ENCODE assay signal across 9 mouse cellular contexts in the genomic region with DNA sequence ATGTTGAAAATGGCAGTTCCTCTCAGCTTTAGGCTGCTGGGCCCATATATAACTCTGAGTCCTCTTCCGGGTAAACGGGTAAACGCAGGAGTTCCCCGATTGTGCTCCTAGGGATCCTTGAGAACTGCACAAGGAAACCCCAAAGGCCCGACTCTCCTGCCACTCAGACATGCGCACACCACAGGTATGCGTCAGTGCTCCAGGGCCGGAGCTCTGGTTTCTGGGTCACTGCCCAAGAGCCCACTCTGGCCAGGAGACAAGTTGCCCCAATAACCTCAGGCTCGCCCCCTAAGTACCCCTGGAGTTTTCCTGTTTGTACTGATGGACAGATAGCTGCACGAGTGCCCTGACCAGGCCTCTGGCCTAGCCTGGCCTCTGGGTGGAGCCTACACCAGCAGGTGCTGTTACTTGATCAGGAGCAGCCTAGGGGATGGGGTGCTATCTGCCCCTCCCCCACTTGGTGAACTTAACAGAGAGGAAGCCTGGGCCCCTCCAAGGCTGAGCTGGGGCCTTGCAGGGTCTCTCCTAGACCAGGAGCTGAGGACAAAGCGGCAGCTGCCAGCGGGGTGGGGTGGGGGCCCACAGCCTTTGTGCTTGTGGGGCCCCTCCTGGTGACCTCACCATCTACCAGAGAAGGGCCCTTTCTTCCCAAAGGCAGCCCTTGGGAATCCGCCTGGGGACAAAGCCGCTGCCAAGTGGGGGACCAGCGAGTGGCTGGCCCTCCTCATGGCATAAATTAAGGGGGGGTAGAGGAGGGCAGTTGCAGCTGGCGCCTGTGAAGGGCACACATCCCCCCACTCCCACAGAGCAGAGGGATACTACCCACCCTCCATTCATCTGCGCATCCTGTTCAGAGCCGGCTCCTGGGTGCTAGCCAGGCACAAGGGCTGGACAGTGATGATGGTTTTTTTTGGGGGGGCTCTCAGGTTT. TPM values are rescaled to one million over a fixed set of nuclear protein-coding genes. Genes with fewer than 3 reads are reported as not detected.
DNase-seq lines count a peak whose midpoint lies in the region; ATAC-seq and TF ChIP-seq lines count a peak whose summit lies in the region.
"Had no signal": no experiment of that assay in that cellular context is flagged by ENCODE, and none has a peak within 500 bp of the region (broad histone marks: within the 10 kb centered on the region; RNA-seq: fewer than 3 reads in every experiment).

No protein-coding gene starts in this region.

- peak overlapping the region; percentile 82 for H3K27ac ChIP-seq in heart, embryonic 10.5 days
- H3K27ac ChIP-seq in forebrain, embryonic 13.5 days = peak overlapping the region; percentile 99
- H3K27ac ChIP-seq in layer of hippocampus, adult 2 months = peak overlapping the region; percentile 94
- peak overlapping the region; percentile 78 for H3K27ac ChIP-seq in stomach, postnatal 0 days (replicated peaks)

- H3K36me3 ChIP-seq in heart, embryonic 10.5 days = no peaks in the 10 kb centered on the region
- no peaks in the 10 kb centered on the region for H3K36me3 ChIP-seq in forebrain, embryonic 13.5 days (ENCODE audit: poor library complexity, severe bottlenecking)
- no peaks in the 10 kb centered on the region for H3K36me3 ChIP-seq in stomach, postnatal 0 days (ENCODE audit: control insufficient read depth, insufficient read depth, low read length)

- WGBS in heart, embryonic 10.5 days = 47% methylated on average over 18 of the region's 18 CpGs
- WGBS in forebrain, embryonic 13.5 days = 5% methylated on average over 18 of the region's 18 CpGs
- WGBS in stomach, postnatal 0 days = 54% methylated on average over 18 of the region's 18 CpGs

- no peak for TF ChIP-seq POLR2A in brain, embryonic 14.5 days (IDR thresholded peaks at IDR 0.05; ENCODE audit: borderline replicate concordance, extremely low read depth, insufficient read depth, insufficient read length, poor library complexity, severe bottlenecking)

- TF ChIP-seq EP300 in stomach, postnatal 0 days (optimal IDR thresholded peaks at IDR 0.05) = no peak

- no peak for DNase-seq in heart, embryonic 10.5 days (ENCODE audit: low spot score)
- no peak for DNase-seq in heart, adult 11 months
- DNase-seq in brain, embryonic 14.5 days (ENCODE audit: low read depth) = peak; percentile 98
- peak; percentile 76 to 88 for DNase-seq in layer of hippocampus, adult 2 months (ENCODE audit: low spot score in 2 of 2)
- DNase-seq in mesoderm, embryonic 11.5 days (ENCODE audit: low read depth, low spot score) = peak; percentile 78
- DNase-seq in stomach, postnatal 0 days (ENCODE audit: low spot score) = no peak

- TF ChIP-seq CTCF in brain, embryonic 14.5 days (IDR thresholded peaks at IDR 0.05; ENCODE audit: borderline replicate concordance, extremely low read depth, insufficient read depth, insufficient read length) = no peak
- no peak for TF ChIP-seq CTCF in layer of hippocampus, adult 2 months (conservative IDR thresholded peaks at IDR 0.05)
- no peak for TF ChIP-seq CTCF in stomach, postnatal 0 days (IDR thresholded peaks at IDR 0.05; ENCODE audit: low read depth)

- H3K9me3 ChIP-seq in heart, embryonic 10.5 days = no peaks in the 10 kb centered on the region
- H3K9me3 ChIP-seq in forebrain, embryonic 13.5 days (replicated peaks) = no peaks in the 10 kb centered on the region
- no peaks in the 10 kb centered on the region for H3K9me3 ChIP-seq in stomach, postnatal 0 days (ENCODE audit: control insufficient read depth, low read length)

- H3K9ac ChIP-seq in forebrain, embryonic 13.5 days = peak overlapping the region; percentile 56
- peak overlapping the region; percentile 27; the same call in 1 of the 2 replicates for H3K9ac ChIP-seq in stomach, postnatal 0 days (ENCODE audit: low read length)

- peak overlapping the region; percentile 43 for H3K4me2 ChIP-seq in forebrain, embryonic 13.5 days
- H3K4me2 ChIP-seq in stomach, postnatal 0 days (replicated peaks; ENCODE audit: low read depth) = 0 out of 2 replicates have a peak overlapping the region, but pooled peaks have one; percentile 5

- H3K4me1 ChIP-seq in heart, embryonic 10.5 days = peaks cover 73% of the 10 kb centered on the region
- H3K4me1 ChIP-seq in forebrain, embryonic 13.5 days = peaks cover 70% of the 10 kb centered on the region
- peaks cover 7% of the 10 kb centered on the region for H3K4me1 ChIP-seq in stomach, postnatal 0 days (replicated peaks; ENCODE audit: control insufficient read depth, insufficient read depth)

- no peaks in the 10 kb centered on the region for H3K27me3 ChIP-seq in heart, embryonic 10.5 days (ENCODE audit: insufficient read depth, poor library complexity, severe bottlenecking)
- no peaks in the 10 kb centered on the region for H3K27me3 ChIP-seq in forebrain, embryonic 13.5 days
- no peaks in the 10 kb centered on the region for H3K27me3 ChIP-seq in stomach, postnatal 0 days (ENCODE audit: control insufficient read depth, insufficient read depth, low read length)
- H3K27me3 ChIP-seq: CH12.LX had no signal

- 0 out of 2 replicates have a peak overlapping the region, but pooled peaks have one; percentile 10 for H3K4me3 ChIP-seq in heart, embryonic 10.5 days
- 0 out of 2 replicates have a peak overlapping the region, but pooled peaks have one; percentile 9 for H3K4me3 ChIP-seq in forebrain, embryonic 13.5 days
- no peak overlapping the region; the same call in 1 of the 2 replicates for H3K4me3 ChIP-seq in layer of hippocampus, adult 2 months
- no peak overlapping the region for H3K4me3 ChIP-seq in stomach, postnatal 0 days (ENCODE audit: low read depth, low read length)

- peak; percentile 88 for ATAC-seq in forebrain, embryonic 13.5 days
- ATAC-seq in stomach, postnatal 0 days (ENCODE audit: low FRiP score, low TSS enrichment) = no peak
- no peak for ATAC-seq in monocyte, adult 5-6 weeks (replicated peaks; ENCODE audit: insufficient number of reproducible peaks, low FRiP score, low TSS enrichment, poor library complexity, severe bottlenecking)

RNA-seq across cellular contexts. Expression of gene Trmt61a, which starts 15.7 kb away (rescaled TPM):
- polyA plus RNA-seq in heart, embryonic 10.5 days (2016; fragmentation: Nextera tagmentation; extraction: Ambion mirVana) = 12.7 and 18.9 TPM in 2 replicates
- 21.9 and 27.9 TPM in 2 replicates for polyA plus RNA-seq in brain, embryonic 14.5 days (2012; rRNA removed)
- polyA plus RNA-seq in forebrain, embryonic 13.5 days (2015; fragmentation: Nextera tagmentation; extraction: Ambion mirVana) = 10.7 and 12.2 TPM in 2 replicates
- total RNA-seq in layer of hippocampus, adult 2 months (2021) = 10 to 100 TPM; 16.7 to 18.0 TPM
- 7.4 and 8.5 TPM in 2 replicates for polyA plus RNA-seq in stomach, postnatal 0 days (2015; fragmentation: Nextera tagmentation; extraction: Ambion mirVana)
- total RNA-seq in monocyte, adult 5-6 weeks (2017) = 2.2 to 2.7 TPM (median 2.5 TPM) in 3 replicates

RNA-seq across cellular contexts. Expression of gene Bag5, which starts 19.5 kb away (rescaled TPM):
- polyA plus RNA-seq in heart, embryonic 10.5 days (2016; fragmentation: Nextera tagmentation; extraction: Ambion mirVana) = 43.7 and 47.7 TPM in 2 replicates
- polyA plus RNA-seq in brain, embryonic 14.5 days (2012; rRNA removed) = 31.1 and 40.7 TPM in 2 replicates
- 62.1 and 62.8 TPM in 2 replicates for polyA plus RNA-seq in forebrain, embryonic 13.5 days (2015; fragmentation: Nextera tagmentation; extraction: Ambion mirVana)
- 10 to 100 TPM; 50.6 to 50.9 TPM for total RNA-seq in layer of hippocampus, adult 2 months (2021)
- polyA plus RNA-seq in stomach, postnatal 0 days (2015; fragmentation: Nextera tagmentation; extraction: Ambion mirVana) = 34.9 and 36.9 TPM in 2 replicates
- 37.2 to 42.3 TPM (median 41.6 TPM) in 3 replicates for total RNA-seq in monocyte, adult 5-6 weeks (2017)

RNA-seq across cellular contexts. Expression of gene Apopt1, which starts 19.5 kb away (rescaled TPM):
- polyA plus RNA-seq in heart, embryonic 10.5 days (2016; fragmentation: Nextera tagmentation; extraction: Ambion mirVana) = 53.3 and 55.2 TPM in 2 replicates
- polyA plus RNA-seq in brain, embryonic 14.5 days (2012; rRNA removed) = 31.9 and 35.4 TPM in 2 replicates
- 52.6 and 56.2 TPM in 2 replicates for polyA plus RNA-seq in forebrain, embryonic 13.5 days (2015; fragmentation: Nextera tagmentation; extraction: Ambion mirVana)
- 10 to 100 TPM; 35.7 to 36.8 TPM for total RNA-seq in layer of hippocampus, adult 2 months (2021)
- polyA plus RNA-seq in stomach, postnatal 0 days (2015; fragmentation: Nextera tagmentation; extraction: Ambion mirVana) = 41.8 and 42.8 TPM in 2 replicates
- 27.2 to 45.4 TPM (median 29.7 TPM) in 3 replicates for total RNA-seq in monocyte, adult 5-6 weeks (2017)

RNA-seq across cellular contexts. Expression of gene Ckb, which starts 21.5 kb away (rescaled TPM):
- 408 and 575 TPM in 2 replicates for polyA plus RNA-seq in heart, embryonic 10.5 days (2016; fragmentation: Nextera tagmentation; extraction: Ambion mirVana)
- polyA plus RNA-seq in brain, embryonic 14.5 days (2012; rRNA removed) = 1,393 and 1,883 TPM in 2 replicates
- polyA plus RNA-seq in forebrain, embryonic 13.5 days (2015; fragmentation: Nextera tagmentation; extraction: Ambion mirVana) = 2,311 and 2,462 TPM in 2 replicates
- 1,000 to 10,000 TPM; 1,228 to 1,237 TPM for total RNA-seq in layer of hippocampus, adult 2 months (2021)
- polyA plus RNA-seq in stomach, postnatal 0 days (2015; fragmentation: Nextera tagmentation; extraction: Ambion mirVana) = 532 and 573 TPM in 2 replicates
- total RNA-seq in monocyte, adult 5-6 weeks (2017) = 21.5 to 39.0 TPM (median 37.5 TPM) in 3 replicates

Comparison
In these comparisons a context has a peak if more than half of its experiments do, and no peak if none do; other contexts are left out.
1. DNase-seq: peak in brain, embryonic 14.5 days (single experiment), layer of hippocampus, adult 2 months (2 of 2) and mesoderm, embryonic 11.5 days (single experiment); none in heart, embryonic 10.5 days (single experiment), heart, adult 11 months (single experiment) and stomach, postnatal 0 days (single experiment).
2. H3K4me3 ChIP-seq: peak in heart, embryonic 10.5 days (single experiment) and forebrain, embryonic 13.5 days (single experiment); none in layer of hippocampus, adult 2 months (single experiment) and stomach, postnatal 0 days (single experiment).
3. Peak in every context shown above with its lines, with median percentiles within 50 percentile points of each other: H3K27ac ChIP-seq.